Mouse (Mus musculus) kidney, adult 2 months (tissue): Measurements from ENCODE around the gene Pola1.

Experiments
- CTCF ChIP-seq: fragments of 200-500 bp; conservative IDR thresholded peaks from 2 replicates; pipeline ENCODE4 v1.5.1; 2011; ENCODE audit warnings: low read depth, mild to moderate bottlenecking, control low read depth, low read length, moderate library complexity, mixed read lengths; ENCODE audit not compliant: insufficient read depth, insufficient read length
- POLR2A ChIP-seq: fragments of 200-500 bp; IDR thresholded peaks from one replicate; pipeline ENCODE4 v1.6.1; 2011; ENCODE audit warnings: low read depth, low read length, control low read depth

DNA sequence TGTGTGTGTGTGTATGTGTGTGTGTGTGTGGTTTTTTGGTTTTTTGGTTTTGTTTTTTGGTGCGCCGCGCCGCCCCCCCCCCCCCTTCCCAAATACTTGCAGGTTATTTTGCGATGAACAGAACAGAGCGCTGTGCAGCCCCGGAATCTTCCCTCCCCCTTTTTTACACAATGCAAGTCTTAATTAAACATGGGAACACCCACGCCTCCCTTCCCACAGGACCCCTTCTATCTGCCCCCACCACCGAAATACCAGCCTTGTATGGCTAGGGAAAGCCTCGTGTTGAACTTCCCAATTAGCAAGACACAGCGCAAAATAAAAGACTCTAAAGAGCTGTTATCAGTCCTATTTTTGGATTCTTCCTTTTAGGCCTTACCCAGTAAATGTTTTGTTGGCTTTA is 352.0 kb downstream of the Pola1 start:
- no peak for TF ChIP-seq POLR2A
- no peak for TF ChIP-seq CTCF
